ENCODE assay signal across 14 mouse cellular contexts in the genomic region with DNA sequence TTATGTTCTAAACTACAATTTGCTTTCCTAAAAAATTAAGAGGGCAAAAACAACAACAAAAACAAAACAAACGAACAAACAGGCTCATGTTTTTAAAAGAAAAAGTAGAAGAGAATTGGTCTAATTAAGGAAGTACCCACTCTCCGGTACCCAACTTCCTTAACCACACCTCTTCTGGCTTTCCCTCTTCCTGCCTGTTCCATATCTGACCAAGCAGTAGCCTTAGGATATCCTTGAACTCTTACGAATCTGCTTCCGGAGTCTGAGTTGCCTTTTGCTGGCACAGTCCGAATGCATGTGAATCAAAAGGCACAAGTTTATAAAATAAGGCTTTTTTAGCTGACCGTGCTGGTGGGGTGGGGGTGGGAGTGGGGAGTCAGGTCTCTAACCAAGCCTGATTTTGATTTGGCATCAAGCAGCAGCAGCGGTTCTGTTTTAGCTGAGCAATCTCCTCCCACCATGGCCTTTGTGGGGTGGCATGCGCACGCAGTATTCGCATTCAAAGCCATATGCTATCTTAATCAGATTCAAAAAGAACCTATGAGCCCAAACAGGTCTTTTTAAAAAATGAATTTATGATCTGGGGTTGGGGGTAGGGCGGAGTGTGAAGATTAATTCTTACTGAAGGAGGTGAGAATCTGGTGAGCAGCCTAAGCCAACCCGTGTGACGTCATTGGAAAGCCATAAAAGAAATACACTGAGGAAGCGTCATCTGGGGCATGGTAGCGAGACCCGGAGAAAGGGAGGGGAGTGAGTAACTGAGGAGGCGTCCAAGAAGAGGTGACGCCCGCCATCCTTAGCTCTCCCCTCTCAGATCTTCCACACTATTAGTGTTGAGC. TPM values are rescaled to one million over a fixed set of nuclear protein-coding genes. Genes with fewer than 3 reads are reported as not detected.
A peak's percentile ranks its signal among the peaks of the same experiment; 100 is the strongest.
DNase-seq lines count a peak whose midpoint lies in the region; ATAC-seq and TF ChIP-seq lines count a peak whose summit lies in the region.
"Had no signal": no experiment of that assay in that cellular context is flagged by ENCODE, and none has a peak within 500 bp of the region (broad histone marks: within the 10 kb centered on the region; RNA-seq: fewer than 3 reads in every experiment).

No protein-coding gene starts in this region.

- TF ChIP-seq EP300 in lung, postnatal 0 days (IDR thresholded peaks at IDR 0.05), result no peak

- H3K4me2 ChIP-seq in liver, embryonic 12.5 days, result peak overlapping the region; percentile 58
- H3K4me2 ChIP-seq in lung, postnatal 0 days (replicated peaks; ENCODE audit: low read depth, low read length), result no peak overlapping the region
- H3K4me2 ChIP-seq: limb, embryonic 13.5 days; neural tube, embryonic 13.5 days had no signal

- H3K9ac ChIP-seq in liver, adult 2 months (ENCODE audit: low read depth, low read length), result no peak overlapping the region
- no peak overlapping the region for H3K9ac ChIP-seq in liver, embryonic 12.5 days
- no peak overlapping the region for H3K9ac ChIP-seq in lung, postnatal 0 days (replicated peaks; ENCODE audit: low read depth)
- H3K9ac ChIP-seq: limb, embryonic 13.5 days; neural tube, embryonic 13.5 days had no signal

- peak overlapping the region; percentile 51; the same call in 1 of the 2 replicates for H3K27ac ChIP-seq in liver, adult 2 months (replicated peaks; ENCODE audit: insufficient read depth, low read depth, low read length)
- 0 out of 2 replicates have a peak overlapping the region, but pooled peaks have one; percentile 14 for H3K27ac ChIP-seq in bone marrow, adult 2 months (ENCODE audit: control insufficient read depth, insufficient read depth, low read depth, low read length, poor library complexity)
- H3K27ac ChIP-seq in liver, embryonic 12.5 days, result peak overlapping the region; percentile 65
- H3K27ac ChIP-seq in lung, postnatal 0 days (ENCODE audit: low read length), result no peak overlapping the region
- H3K27ac ChIP-seq: limb, embryonic 13.5 days; neural tube, embryonic 13.5 days had no signal

- ATAC-seq in liver, embryonic 12.5 days, result no peak
- peak; percentile 70 for ATAC-seq in monocyte, adult 5-6 weeks (replicated peaks; ENCODE audit: insufficient number of reproducible peaks, low FRiP score, low TSS enrichment, poor library complexity, severe bottlenecking)
- no peak for ATAC-seq in lung, postnatal 0 days

- WGBS in liver, adult 2 months, result 82% methylated on average over 19 of the region's 19 CpGs
- 19% methylated on average over 19 of the region's 19 CpGs for WGBS in bone marrow, adult 2 months
- 39% methylated on average over 19 of the region's 19 CpGs for WGBS in liver, embryonic 12.5 days (ENCODE audit: insufficient replicate concordance)
- 76% methylated on average over 19 of the region's 19 CpGs for WGBS in lung, postnatal 0 days

- DNase-seq in liver, adult 2 months (ENCODE audit: extremely low read depth, low read depth, low spot score), result no peak
- no peak for DNase-seq in liver
- no peak for DNase-seq in lung, postnatal 0 days (ENCODE audit: low spot score)
- DNase-seq in adrenal gland, postnatal 10 days, result no peak
- no peak for DNase-seq in yolk sac, embryonic 10.5 days (ENCODE audit: low spot score)
- DNase-seq: B cell, adult 2 months; cerebellum, postnatal 36 days; heart, adult 11 months; kidney, postnatal 10 days had no signal

- no peaks in the 10 kb centered on the region for H3K27me3 ChIP-seq in liver, adult 2 months (ENCODE audit: control insufficient read depth, insufficient read depth, low read length)
- no peaks in the 10 kb centered on the region for H3K27me3 ChIP-seq in liver, embryonic 12.5 days (replicated peaks)
- H3K27me3 ChIP-seq in lung, postnatal 0 days (replicated peaks; ENCODE audit: insufficient read depth, low read length), result no peaks in the 10 kb centered on the region
- H3K27me3 ChIP-seq: limb, embryonic 13.5 days; neural tube, embryonic 13.5 days had no signal

- peaks cover 3% of the 10 kb centered on the region for H3K4me1 ChIP-seq in liver, adult 2 months (ENCODE audit: control insufficient read depth, insufficient read depth, low read length)
- peaks cover 2% of the 10 kb centered on the region for H3K4me1 ChIP-seq in bone marrow, adult 2 months (ENCODE audit: control insufficient read depth, insufficient read depth, low read length)
- H3K4me1 ChIP-seq in liver, embryonic 12.5 days, result peaks cover 46% of the 10 kb centered on the region
- no peaks in the 10 kb centered on the region for H3K4me1 ChIP-seq in lung, postnatal 0 days (ENCODE audit: insufficient read depth, low read depth, low read length)
- H3K4me1 ChIP-seq: neural tube, embryonic 13.5 days had no signal

- no peak for TF ChIP-seq POLR2A in liver, adult 2 months (IDR thresholded peaks at IDR 0.05; ENCODE audit: extremely low read depth, insufficient read depth, low read length)
- no peak for TF ChIP-seq POLR2A in bone marrow, adult 2 months (IDR thresholded peaks at IDR 0.05; ENCODE audit: borderline replicate concordance, control insufficient read depth, low read depth, low read length)

- no peak overlapping the region for H3K4me3 ChIP-seq in liver, adult 2 months (ENCODE audit: insufficient read depth, low read depth, low read length)
- no peak overlapping the region for H3K4me3 ChIP-seq in bone marrow, adult 2 months (replicated peaks; ENCODE audit: control insufficient read depth, low read depth, low read length)
- H3K4me3 ChIP-seq in liver, embryonic 12.5 days, result no peak overlapping the region; the same call in 1 of the 2 replicates
- no peak overlapping the region for H3K4me3 ChIP-seq in lung, postnatal 0 days (ENCODE audit: low read depth, low read length)
- H3K4me3 ChIP-seq: limb, embryonic 13.5 days; neural tube, embryonic 13.5 days had no signal

- TF ChIP-seq CTCF in liver, adult 2 months (IDR thresholded peaks at IDR 0.05; ENCODE audit: low read depth, low read length), result no peak
- TF ChIP-seq CTCF in bone marrow, adult 2 months (IDR thresholded peaks at IDR 0.05; ENCODE audit: control insufficient read depth, insufficient read depth, low read length), result no peak
- TF ChIP-seq CTCF in lung, postnatal 0 days (IDR thresholded peaks at IDR 0.05), result no peak

- H3K36me3 ChIP-seq in liver, adult 2 months (ENCODE audit: control insufficient read depth, insufficient read depth, low read length), result peaks cover 5% of the 10 kb centered on the region; the same call in 1 of the 2 replicates
- no peaks in the 10 kb centered on the region for H3K36me3 ChIP-seq in liver, embryonic 12.5 days
- H3K36me3 ChIP-seq in lung, postnatal 0 days (ENCODE audit: insufficient read depth, low read length), result no peaks in the 10 kb centered on the region
- H3K36me3 ChIP-seq: limb, embryonic 13.5 days; neural tube, embryonic 13.5 days had no signal

- H3K79me2 ChIP-seq in liver, adult 2 months (ENCODE audit: control insufficient read depth, insufficient read depth, low read length), result no peaks in the 10 kb centered on the region

- H3K9me3 ChIP-seq in liver, embryonic 12.5 days (replicated peaks), result no peaks in the 10 kb centered on the region
- H3K9me3 ChIP-seq in lung, postnatal 0 days (ENCODE audit: low read length), result no peaks in the 10 kb centered on the region
- H3K9me3 ChIP-seq: limb, embryonic 13.5 days; neural tube, embryonic 13.5 days had no signal

RNA-seq across cellular contexts. Expression of a gene that starts 3.0 kb away (rescaled TPM):
- 40.8 and 42.3 TPM in 2 replicates for total RNA-seq in liver, adult 2 months (2014; rRNA removed)
- polyA plus RNA-seq in liver, adult 2 months (2012; rRNA removed), result 61.4 and 98.2 TPM in 2 replicates
- polyA plus RNA-seq in bone marrow, adult 2 months (2011; ENCODE audit: insufficient read depth, insufficient read length, low replicate concordance, missing spikeins), result 54.6 and 126 TPM in 2 replicates
- 32.2 and 36.7 TPM in 2 replicates for polyA plus RNA-seq in liver, embryonic 12.5 days (2016; fragmentation: Nextera tagmentation; extraction: Ambion mirVana)
- 384 to 678 TPM (median 449 TPM) in 3 replicates for total RNA-seq in monocyte, adult 5-6 weeks (2017)
- polyA plus RNA-seq in lung, postnatal 0 days (2015; fragmentation: Nextera tagmentation; extraction: Ambion mirVana), result 7.5 TPM in 2 replicates
- 10 to 100 TPM; 34.7 to 43.9 TPM for total RNA-seq in adrenal gland, postnatal 10 days (2021)
